Mouse (Mus musculus) layer of hippocampus, adult 11-12 months (tissue): ENCODE results near the gene Crb2.

ENCODE experiments used
- DNase-seq: peaks from one replicate; pipeline ENCODE4 v3.0.0; 2022; ENCODE audit warnings: low spot score

Crb2 gene

GRCm38 (mm10) chr2:37802610-37803212, 26.7 kb downstream of the Crb2 start:
- peak; percentile 74 for DNase-seq

GRCm38 (mm10) chr2:37811682-37812081, 35.6 kb downstream of the Crb2 start:
- no peak for DNase-seq

GRCm38 (mm10) chr2:37812401-37812800, 36.4 kb downstream of the Crb2 start:
- DNase-seq = no peak

GRCm38 (mm10) chr2:37814820-37815361, 38.8 kb downstream of the Crb2 start:
- no peak for DNase-seq

- peak; percentile 85 for DNase-seq
Measured at GRCm38 (mm10) chr2:37815676-37816075, 39.6 kb downstream of the Crb2 start.

- DNase-seq = peak; percentile 50
Measured at GRCm38 (mm10) chr2:37818761-37819525, 42.9 kb downstream of the Crb2 start.

GRCm38 (mm10) chr2:37819526-37820152, 43.6 kb downstream of the Crb2 start:
- no peak for DNase-seq

- DNase-seq = no peak
Measured at GRCm38 (mm10) chr2:37822122-37822521, 46.1 kb downstream of the Crb2 start.

- DNase-seq = no peak
Measured at GRCm38 (mm10) chr2:37823826-37824225, 47.8 kb downstream of the Crb2 start.

- no peak for DNase-seq
Measured at GRCm38 (mm10) chr2:37829758-37830275, 53.8 kb downstream of the Crb2 start.

GRCm38 (mm10) chr2:37832253-37832652, 56.2 kb downstream of the Crb2 start:
- DNase-seq = no peak

GRCm38 (mm10) chr2:37836926-37837325, 60.9 kb downstream of the Crb2 start:
- no peak for DNase-seq

GRCm38 (mm10) chr2:37837542-37837941, 61.5 kb downstream of the Crb2 start:
- DNase-seq = no peak

GRCm38 (mm10) chr2:37838202-37838984, 62.3 kb downstream of the Crb2 start:
- no peak for DNase-seq

GRCm38 (mm10) chr2:37839922-37840321, 63.9 kb downstream of the Crb2 start:
- DNase-seq = no peak

- DNase-seq = no peak
Measured at GRCm38 (mm10) chr2:37842151-37842569, 66.1 kb downstream of the Crb2 start.

GRCm38 (mm10) chr2:37842719-37843118, 66.7 kb downstream of the Crb2 start:
- no peak for DNase-seq
